Mouse (Mus musculus) olfactory bulb, adult 2 months (tissue): ENCODE results near the gene Erbin. TPM values are rescaled to one million over a fixed set of nuclear protein-coding genes. Genes with fewer than 3 reads are reported as not detected.

Experiments
- H3K27ac ChIP-seq: fragments of 200-500 bp; 2 replicates; pipeline ENCODE4 v1.5.1; 2012; ENCODE audit warnings: low read depth, low read length; ENCODE audit not compliant: insufficient read depth
- H3K4me1 ChIP-seq: fragments of 200-500 bp; 2 replicates; pipeline ENCODE4 v1.6.1; 2012; ENCODE audit warnings: low read length; ENCODE audit not compliant: control insufficient read depth, insufficient read depth
- H3K4me3 ChIP-seq: fragments of 200-500 bp; 2 replicates; pipeline ENCODE4 v1.5.1; 2012; ENCODE audit warnings: mild to moderate bottlenecking, low read depth, low read length, moderate library complexity; ENCODE audit not compliant: insufficient read depth
- CTCF ChIP-seq: fragments of 200-500 bp; IDR thresholded peaks from 2 replicates; pipeline ENCODE4 v1.5.1; 2012; ENCODE audit warnings: low read depth, mild to moderate bottlenecking, low read length, moderate library complexity; ENCODE audit not compliant: insufficient read depth
- POLR2A ChIP-seq: fragments of 200-500 bp; IDR thresholded peaks from 2 replicates; pipeline ENCODE4 v1.6.1; 2012; ENCODE audit warnings: mild to moderate bottlenecking, low read depth, low read length, moderate library complexity; ENCODE audit not compliant: insufficient read depth
- WGBS: fragments of 180-500 bp; shearing (Covaris S2); methylation state at CpG from one replicate; pipeline ENCODE4 v1.1.7; 2018; 5-methylcytosine and 5-hydroxymethylcytosine counted together
- polyA plus RNA-seq: library from polyadenylated mRNA; stranded (reverse); fragments of >200 nt; gene quantifications from 2 replicates; pipeline ENCODE4 v1.2.4, GENCODE M21; 2012; ENCODE audit warnings: low replicate concordance; ENCODE audit not compliant: missing spikeins, insufficient read depth, insufficient read length

The Erbin gene
- polyA plus RNA-seq, 1 experiment, result not detected

GRCm38 (mm10) chr13:103955652-103956051 lies 35.3 kb upstream of the Erbin start:
- Histone ChIP-seq H3K4me1 (no peaks in the 10 kb centered on the region), H3K27ac (no peak overlapping the region), H3K4me3 (no peak overlapping the region)
- WGBS, result 62% methylated on average over 2 of the region's 2 CpGs
- TF ChIP-seq POLR2A (no peak), CTCF (no peak)

- Histone ChIP-seq H3K4me3 (no peak overlapping the region), H3K27ac (no peak overlapping the region), H3K4me1 (no peaks in the 10 kb centered on the region)
- 61% methylated on average over 7 of the region's 7 CpGs for WGBS
- TF ChIP-seq POLR2A, result no peak
- TF ChIP-seq CTCF, result no peak
Observed at GRCm38 (mm10) chr13:103951393-103951792, 31.1 kb upstream of the Erbin start.

- TF ChIP-seq CTCF (no peak), POLR2A (no peak)
- Histone ChIP-seq H3K4me3 (no peak overlapping the region), H3K4me1 (no peaks in the 10 kb centered on the region), H3K27ac (no peak overlapping the region)
- WGBS, result 92% methylated on average over 2 of the region's 2 CpGs
Observed at GRCm38 (mm10) chr13:103940796-103941195, 20.5 kb upstream of the Erbin start.

- WGBS, result 69% methylated on average over 6 of the region's 6 CpGs
- Histone ChIP-seq H3K27ac (no peak overlapping the region), H3K4me1 (no peaks in the 10 kb centered on the region), H3K4me3 (no peak overlapping the region)
- TF ChIP-seq CTCF (no peak), POLR2A (no peak)
Observed at GRCm38 (mm10) chr13:103924586-103924985, 4.3 kb upstream of the Erbin start.

GRCm38 (mm10) chr13:103923402-103924065 lies 3.2 kb upstream of the Erbin start:
- no peaks in the 10 kb centered on the region for H3K4me1 ChIP-seq
- H3K27ac ChIP-seq, result no peak overlapping the region
- WGBS, result 90% methylated on average over 6 of the region's 6 CpGs
- H3K4me3 ChIP-seq, result no peak overlapping the region
- TF ChIP-seq CTCF, result no peak
- no peak for TF ChIP-seq POLR2A

GRCm38 (mm10) chr13:103921831-103922380 lies 1.6 kb upstream of the Erbin start:
- WGBS, result 14% methylated on average over 11 of the region's 11 CpGs
- H3K4me3 ChIP-seq, result peak overlapping the region; percentile 81
- H3K27ac ChIP-seq, result peak overlapping the region; percentile 98
- H3K4me1 ChIP-seq, result no peaks in the 10 kb centered on the region
- TF ChIP-seq POLR2A, result no peak
- TF ChIP-seq CTCF, result no peak

GRCm38 (mm10) chr13:103920933-103921830 lies 868 bp upstream of the Erbin start:
- WGBS, result 4% methylated on average over 118 of the region's 125 CpGs
- Histone ChIP-seq H3K27ac (peak overlapping the region; percentile 98), H3K4me1 (no peaks in the 10 kb centered on the region), H3K4me3 (peak overlapping the region; percentile 81)
- TF ChIP-seq POLR2A (peak; percentile 48), CTCF (no peak)

- TF ChIP-seq POLR2A (no peak), CTCF (no peak)
- under 1% methylated on average over 20 of the region's 20 CpGs for WGBS
- Histone ChIP-seq H3K4me3 (peak overlapping the region; percentile 81), H3K27ac (peak overlapping the region; percentile 90), H3K4me1 (no peaks in the 10 kb centered on the region)
Observed at GRCm38 (mm10) chr13:103919956-103920260, 406 bp downstream of the Erbin start.
